Comparison of ENCODE assay signal across 28 mouse cellular contexts in genomic region chr1:106692599-106692998, GRCm38 (mm10). TPM values are rescaled to one million over a fixed set of nuclear protein-coding genes. Genes with fewer than 3 reads are reported as not detected.
DNase-seq lines count a peak whose midpoint lies in the region; ATAC-seq and TF ChIP-seq lines count a peak whose summit lies in the region.
"Had no signal": no experiment of that assay in that cellular context is flagged by ENCODE, and none has a peak within 500 bp of the region (broad histone marks: within the 10 kb centered on the region; RNA-seq: fewer than 3 reads in every experiment).

No protein-coding gene starts in this region.

- no peak for ATAC-seq in midbrain, embryonic 11.5 days (ENCODE audit: low FRiP score)
- no peak for ATAC-seq in midbrain, embryonic 15.5 days (replicated peaks)
- ATAC-seq in liver, embryonic 14.5 days (ENCODE audit: insufficient read depth) = peak; percentile 57; the same call in 1 of the 2 replicates
- peak; percentile 65 for ATAC-seq in megakaryocyte-erythroid progenitor cell, adult 5-6 weeks (replicated peaks; ENCODE audit: low FRiP score, low TSS enrichment, poor library complexity, severe bottlenecking)
- ATAC-seq in hindbrain, embryonic 14.5 days (ENCODE audit: low FRiP score) = no peak
- ATAC-seq: CD4-positive, CD25-positive, alpha-beta regulatory T cell, adult 4 months; forebrain, embryonic 14.5 days; forebrain, postnatal 0 days; hindbrain, postnatal 0 days; Patski had no signal

- no peaks in the 10 kb centered on the region for H3K9me3 ChIP-seq in midbrain, embryonic 11.5 days (ENCODE audit: control insufficient read depth, low read length)
- H3K9me3 ChIP-seq in midbrain, embryonic 15.5 days = no peaks in the 10 kb centered on the region
- H3K9me3 ChIP-seq in liver, embryonic 14.5 days (ENCODE audit: control insufficient read depth, low read length) = no peaks in the 10 kb centered on the region
- no peaks in the 10 kb centered on the region for H3K9me3 ChIP-seq in hindbrain, embryonic 14.5 days (ENCODE audit: control insufficient read depth, low read length)
- H3K9me3 ChIP-seq: embryonic facial prominence, embryonic 12.5 days; embryonic facial prominence, embryonic 15.5 days; heart, embryonic 12.5 days; heart, embryonic 15.5 days; hindbrain, embryonic 10.5 days; hindbrain, embryonic 13.5 days had no signal

- no peak for TF ChIP-seq EP300 in liver, embryonic 14.5 days (IDR thresholded peaks at IDR 0.05; ENCODE audit: low read depth)

- H3K4me1 ChIP-seq in midbrain, embryonic 11.5 days (ENCODE audit: control insufficient read depth, insufficient read depth, low read length) = no peaks in the 10 kb centered on the region
- H3K4me1 ChIP-seq in midbrain, embryonic 15.5 days = no peaks in the 10 kb centered on the region; the same call in 1 of the 2 replicates
- H3K4me1 ChIP-seq in liver, embryonic 14.5 days (replicated peaks; ENCODE audit: control insufficient read depth in 2 of 2, insufficient read depth in 2 of 2, low read length in 1 of 2) = peaks cover 0 to 2% of the 10 kb centered on the region in 2 experiments; a peak in 2 of 4 replicates
- H3K4me1 ChIP-seq in hindbrain, embryonic 14.5 days (replicated peaks; ENCODE audit: control insufficient read depth, insufficient read depth, low read length) = no peaks in the 10 kb centered on the region
- H3K4me1 ChIP-seq: embryonic facial prominence, embryonic 12.5 days; embryonic facial prominence, embryonic 15.5 days; hindbrain, embryonic 10.5 days; hindbrain, embryonic 13.5 days had no signal

- H3K4me2 ChIP-seq in midbrain, embryonic 11.5 days = no peak overlapping the region
- no peak overlapping the region for H3K4me2 ChIP-seq in midbrain, embryonic 15.5 days
- no peak overlapping the region for H3K4me2 ChIP-seq in liver, embryonic 14.5 days (ENCODE audit: low read depth)
- H3K4me2 ChIP-seq in hindbrain, embryonic 14.5 days (replicated peaks) = no peak overlapping the region
- H3K4me2 ChIP-seq: embryonic facial prominence, embryonic 12.5 days; embryonic facial prominence, embryonic 15.5 days; heart, embryonic 12.5 days; heart, embryonic 15.5 days; hindbrain, embryonic 13.5 days had no signal

- DNase-seq in midbrain, embryonic 11.5 days (ENCODE audit: low spot score, missing footprints) = peak; percentile 23
- peak; percentile 6 for DNase-seq in c-Kit-negative CD71-positive TER-119-positive erythroid progenitor cells, embryonic 14.5 days (ENCODE audit: low read depth, low spot score)
- DNase-seq in liver, embryonic 14.5 days (ENCODE audit: low read depth in 3 of 3, low spot score in 3 of 3) = no peak
- DNase-seq in cerebellum, postnatal 25 days = no peak
- no peak for DNase-seq in kidney, postnatal 25 days
- no peak for DNase-seq in hindbrain, embryonic 14.5 days (ENCODE audit: low spot score)
- DNase-seq: adrenal gland, postnatal 10 days; adrenal gland, postnatal 36 days; cerebellum, adult 11-12 months; cerebellum, adult 8-10 months; cerebellum, postnatal 10 days; forebrain, postnatal 0 days; gastrocnemius, adult 2 months; gastrocnemius, postnatal 14 days; heart, postnatal 10 days; heart, postnatal 36 days had no signal

- H3K36me3 ChIP-seq in midbrain, embryonic 11.5 days (ENCODE audit: control insufficient read depth, insufficient read depth, low read length) = no peaks in the 10 kb centered on the region
- H3K36me3 ChIP-seq in midbrain, embryonic 15.5 days (replicated peaks) = no peaks in the 10 kb centered on the region
- no peaks in the 10 kb centered on the region for H3K36me3 ChIP-seq in liver, embryonic 14.5 days (replicated peaks; ENCODE audit: control insufficient read depth, insufficient read depth, low read depth)
- H3K36me3 ChIP-seq in hindbrain, embryonic 14.5 days (replicated peaks; ENCODE audit: control insufficient read depth, insufficient read depth) = no peaks in the 10 kb centered on the region
- H3K36me3 ChIP-seq: embryonic facial prominence, embryonic 12.5 days; embryonic facial prominence, embryonic 15.5 days; heart, embryonic 12.5 days; heart, embryonic 15.5 days; hindbrain, embryonic 10.5 days; hindbrain, embryonic 13.5 days had no signal

- TF ChIP-seq CTCF in liver, embryonic 14.5 days (IDR thresholded peaks at IDR 0.05; ENCODE audit: low read depth) = no peak

- no peak overlapping the region for H3K9ac ChIP-seq in midbrain, embryonic 11.5 days (ENCODE audit: low read length)
- H3K9ac ChIP-seq in midbrain, embryonic 15.5 days = no peak overlapping the region
- H3K9ac ChIP-seq in liver, embryonic 14.5 days (replicated peaks) = no peak overlapping the region
- no peak overlapping the region for H3K9ac ChIP-seq in hindbrain, embryonic 14.5 days
- H3K9ac ChIP-seq: embryonic facial prominence, embryonic 12.5 days; embryonic facial prominence, embryonic 15.5 days; forebrain, postnatal 0 days; heart, embryonic 12.5 days; heart, embryonic 15.5 days; hindbrain, embryonic 13.5 days had no signal

- no peak overlapping the region for H3K27ac ChIP-seq in midbrain, embryonic 11.5 days (ENCODE audit: low read depth, low read length)
- H3K27ac ChIP-seq in midbrain, embryonic 15.5 days = no peak overlapping the region
- no peak overlapping the region for H3K27ac ChIP-seq in liver, embryonic 14.5 days
- H3K27ac ChIP-seq in hindbrain, embryonic 14.5 days = no peak overlapping the region
- H3K27ac ChIP-seq: embryonic facial prominence, embryonic 12.5 days; embryonic facial prominence, embryonic 15.5 days; gastrocnemius, adult 2 months; heart, embryonic 15.5 days; hindbrain, embryonic 10.5 days; hindbrain, embryonic 13.5 days; hindbrain, postnatal 0 days had no signal

- H3K4me3 ChIP-seq in midbrain, embryonic 11.5 days (ENCODE audit: low read depth, low read length) = no peak overlapping the region
- H3K4me3 ChIP-seq in midbrain, embryonic 15.5 days = no peak overlapping the region
- H3K4me3 ChIP-seq in liver, embryonic 14.5 days (ENCODE audit: insufficient read depth in 1 of 2, low read depth in 2 of 2, low read length in 2 of 2) = no peak overlapping the region
- no peak overlapping the region for H3K4me3 ChIP-seq in hindbrain, embryonic 14.5 days (replicated peaks; ENCODE audit: low read length)
- H3K4me3 ChIP-seq: embryonic facial prominence, embryonic 12.5 days; embryonic facial prominence, embryonic 15.5 days; gastrocnemius, adult 2 months; heart, embryonic 12.5 days; heart, embryonic 15.5 days; hindbrain, embryonic 10.5 days; hindbrain, embryonic 13.5 days had no signal

- H3K27me3 ChIP-seq in midbrain, embryonic 11.5 days (ENCODE audit: control insufficient read depth, insufficient read depth, low read length) = no peaks in the 10 kb centered on the region
- H3K27me3 ChIP-seq in midbrain, embryonic 15.5 days (replicated peaks) = no peaks in the 10 kb centered on the region
- no peaks in the 10 kb centered on the region for H3K27me3 ChIP-seq in liver, embryonic 14.5 days (ENCODE audit: control insufficient read depth, insufficient read depth, low read length)
- H3K27me3 ChIP-seq in hindbrain, embryonic 14.5 days (ENCODE audit: control insufficient read depth, insufficient read depth, low read length) = no peaks in the 10 kb centered on the region
- H3K27me3 ChIP-seq: embryonic facial prominence, embryonic 12.5 days; embryonic facial prominence, embryonic 15.5 days; heart, embryonic 12.5 days; heart, embryonic 15.5 days; hindbrain, embryonic 13.5 days; Patski had no signal

RNA-seq across cellular contexts. Expression of gene Bcl2, which starts 21.5 kb away (rescaled TPM):
- polyA plus RNA-seq in midbrain, embryonic 11.5 days (2014; fragmentation: Nextera tagmentation; extraction: Ambion mirVana) = 5.7 and 6.2 TPM in 2 replicates
- polyA plus RNA-seq in midbrain, embryonic 15.5 days (2015; fragmentation: Nextera tagmentation; extraction: Ambion mirVana) = 15.6 and 15.7 TPM in 2 replicates
- 0.14 and 0.38 TPM in 2 replicates for polyA plus RNA-seq in liver, embryonic 14.5 days (2012; rRNA removed)
- polyA plus RNA-seq in liver, embryonic 14.5 days (2014; fragmentation: Nextera tagmentation; extraction: Ambion mirVana) = 0.43 TPM in 2 replicates
- 4.8 and 15.0 TPM in 2 replicates for total RNA-seq in megakaryocyte-erythroid progenitor cell, adult 5-6 weeks (2014; fragmentation: Nextera tagmentation)
- 12.1 and 14.5 TPM in 2 replicates for total RNA-seq in megakaryocyte-erythroid progenitor cell, adult 5-6 weeks (2017)
- 11.4 and 11.9 TPM in 2 replicates for polyA plus RNA-seq in hindbrain, embryonic 14.5 days (2014; fragmentation: Nextera tagmentation; extraction: Ambion mirVana)

Comparison
In these comparisons a context has a peak if more than half of its experiments do, and no peak if none do; other contexts are left out.
1. ATAC-seq: peak in liver, embryonic 14.5 days (single experiment) and megakaryocyte-erythroid progenitor cell, adult 5-6 weeks (single experiment); none in midbrain, embryonic 11.5 days (single experiment), midbrain, embryonic 15.5 days (single experiment) and hindbrain, embryonic 14.5 days (single experiment).
2. DNase-seq: peak in midbrain, embryonic 11.5 days (single experiment) and c-Kit-negative CD71-positive TER-119-positive erythroid progenitor cells, embryonic 14.5 days (single experiment); none in liver, embryonic 14.5 days (0 of 3), cerebellum, postnatal 25 days (0 of 2), kidney, postnatal 25 days (0 of 2) and hindbrain, embryonic 14.5 days (single experiment).